In the genomic region with DNA sequence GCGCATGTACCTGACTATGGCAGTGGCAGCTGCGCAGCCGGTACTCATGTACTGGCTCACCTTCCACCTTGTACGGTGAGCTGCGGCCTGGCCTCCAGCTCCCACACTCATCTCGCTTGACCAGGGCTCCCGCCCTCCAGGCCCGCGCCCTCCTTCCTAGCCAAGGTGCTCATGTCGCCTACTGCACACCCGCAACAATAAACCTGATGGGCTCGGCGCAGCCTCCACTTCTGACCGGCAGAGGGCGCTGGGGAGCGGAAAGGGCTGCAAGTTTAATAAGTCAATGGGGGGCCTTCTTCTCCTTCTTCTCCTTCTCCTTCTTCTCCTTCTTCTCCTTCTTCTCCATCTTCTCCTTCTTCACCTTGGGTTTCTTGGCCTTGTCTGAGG, we compare ENCODE assay signal across 8 mouse cellular contexts. TPM values are rescaled to one million over a fixed set of nuclear protein-coding genes. Genes with fewer than 3 reads are reported as not detected.
DNase-seq lines count a peak whose midpoint lies in the region; ATAC-seq and TF ChIP-seq lines count a peak whose summit lies in the region.

No protein-coding gene starts in this region.

- peaks cover 27% of the 10 kb centered on the region for H3K36me3 ChIP-seq in embryonic facial prominence, embryonic 12.5 days
- H3K36me3 ChIP-seq in heart, embryonic 10.5 days = peaks cover 34% of the 10 kb centered on the region
- peaks cover 19% of the 10 kb centered on the region; the same call in 1 of the 2 replicates for H3K36me3 ChIP-seq in kidney, embryonic 14.5 days (ENCODE audit: control insufficient read depth, insufficient read depth, low read length)
- H3K36me3 ChIP-seq in liver, embryonic 14.5 days (replicated peaks; ENCODE audit: control insufficient read depth, insufficient read depth, low read depth) = no peaks in the 10 kb centered on the region
- H3K36me3 ChIP-seq in neural tube, embryonic 11.5 days (ENCODE audit: control insufficient read depth, insufficient read depth, low read length) = peaks cover 3% of the 10 kb centered on the region
- 0 out of 2 replicates have a peak, but pooled peaks cover 2% of the 10 kb centered on the region for H3K36me3 ChIP-seq in stomach, postnatal 0 days (ENCODE audit: control insufficient read depth, insufficient read depth, low read length)

- no peak overlapping the region for H3K27ac ChIP-seq in embryonic facial prominence, embryonic 12.5 days
- H3K27ac ChIP-seq in heart, embryonic 10.5 days = peak overlapping the region; percentile 81
- no peak overlapping the region for H3K27ac ChIP-seq in kidney, embryonic 14.5 days (ENCODE audit: low read depth, low read length)
- no peak overlapping the region for H3K27ac ChIP-seq in liver, embryonic 14.5 days
- no peak overlapping the region for H3K27ac ChIP-seq in neural tube, embryonic 11.5 days (ENCODE audit: low read depth, low read length)
- peak overlapping the region; percentile 90 for H3K27ac ChIP-seq in stomach, postnatal 0 days (replicated peaks)

- DNase-seq in 3T3-L1 (ENCODE audit: low read depth, low spot score) = peak; percentile 50
- DNase-seq in adrenal gland, postnatal 14 days = peak; percentile 89
- peak; percentile 84 for DNase-seq in heart, embryonic 10.5 days (ENCODE audit: low spot score)
- peak; percentile 40 to 50 (median 41) for DNase-seq in liver, embryonic 14.5 days (ENCODE audit: low read depth in 3 of 3, low spot score in 3 of 3)
- peak; percentile 83 for DNase-seq in neural tube, embryonic 11.5 days (ENCODE audit: low spot score)
- peak; percentile 91 for DNase-seq in stomach, postnatal 0 days (ENCODE audit: low spot score)

- H3K9me3 ChIP-seq in embryonic facial prominence, embryonic 12.5 days = no peaks in the 10 kb centered on the region
- H3K9me3 ChIP-seq in heart, embryonic 10.5 days = no peaks in the 10 kb centered on the region
- no peaks in the 10 kb centered on the region for H3K9me3 ChIP-seq in kidney, embryonic 14.5 days (ENCODE audit: control insufficient read depth, low read length)
- no peaks in the 10 kb centered on the region for H3K9me3 ChIP-seq in liver, embryonic 14.5 days (ENCODE audit: control insufficient read depth, low read length)
- no peaks in the 10 kb centered on the region for H3K9me3 ChIP-seq in neural tube, embryonic 11.5 days (ENCODE audit: control insufficient read depth, low read length)
- no peaks in the 10 kb centered on the region for H3K9me3 ChIP-seq in stomach, postnatal 0 days (ENCODE audit: control insufficient read depth, low read length)

- no peak for ATAC-seq in embryonic facial prominence, embryonic 12.5 days (ENCODE audit: insufficient number of reproducible peaks, insufficient read depth, low FRiP score, low TSS enrichment)
- ATAC-seq in kidney, embryonic 14.5 days (ENCODE audit: low FRiP score, low TSS enrichment) = no peak
- ATAC-seq in liver, embryonic 14.5 days (ENCODE audit: insufficient read depth) = 0 out of 2 replicates have a peak, but pooled peaks have one; percentile 26
- no peak for ATAC-seq in neural tube, embryonic 11.5 days (ENCODE audit: insufficient read depth, low FRiP score, low TSS enrichment)
- ATAC-seq in stomach, postnatal 0 days (ENCODE audit: low FRiP score, low TSS enrichment) = no peak; the same call in 1 of the 2 replicates

- no peak overlapping the region; the same call in 1 of the 2 replicates for H3K4me3 ChIP-seq in embryonic facial prominence, embryonic 12.5 days
- H3K4me3 ChIP-seq in heart, embryonic 10.5 days = peak overlapping the region; percentile 57
- peak overlapping the region; percentile 28 for H3K4me3 ChIP-seq in kidney, embryonic 14.5 days (ENCODE audit: low read length)
- peak overlapping the region; percentile 14 to 42 for H3K4me3 ChIP-seq in liver, embryonic 14.5 days (ENCODE audit: insufficient read depth in 1 of 2, low read depth in 2 of 2, low read length in 2 of 2)
- H3K4me3 ChIP-seq in neural tube, embryonic 11.5 days (ENCODE audit: low read depth, low read length) = peak overlapping the region; percentile 20
- peak overlapping the region; percentile 48 for H3K4me3 ChIP-seq in stomach, postnatal 0 days (ENCODE audit: low read depth, low read length)

- H3K27me3 ChIP-seq in embryonic facial prominence, embryonic 12.5 days = peaks cover 13% of the 10 kb centered on the region
- H3K27me3 ChIP-seq in heart, embryonic 10.5 days (ENCODE audit: insufficient read depth, poor library complexity, severe bottlenecking) = no peaks in the 10 kb centered on the region
- H3K27me3 ChIP-seq in kidney, embryonic 14.5 days (ENCODE audit: control insufficient read depth, insufficient read depth, low read length) = peaks cover 5% of the 10 kb centered on the region; the same call in 1 of the 2 replicates
- no peaks in the 10 kb centered on the region for H3K27me3 ChIP-seq in liver, embryonic 14.5 days (ENCODE audit: control insufficient read depth, insufficient read depth, low read length)
- peaks cover 6% of the 10 kb centered on the region; the same call in 1 of the 2 replicates for H3K27me3 ChIP-seq in neural tube, embryonic 11.5 days (ENCODE audit: control insufficient read depth, insufficient read depth, low read length)
- H3K27me3 ChIP-seq in stomach, postnatal 0 days (ENCODE audit: control insufficient read depth, insufficient read depth, low read length) = no peaks in the 10 kb centered on the region

- TF ChIP-seq EP300 in liver, embryonic 14.5 days (IDR thresholded peaks at IDR 0.05; ENCODE audit: low read depth) = no peak
- TF ChIP-seq EP300 in stomach, postnatal 0 days (optimal IDR thresholded peaks at IDR 0.05) = no peak

- no peak overlapping the region for H3K9ac ChIP-seq in embryonic facial prominence, embryonic 12.5 days
- peak overlapping the region; percentile 48; the same call in 1 of the 2 replicates for H3K9ac ChIP-seq in kidney, embryonic 14.5 days (ENCODE audit: low read depth, low read length)
- H3K9ac ChIP-seq in liver, embryonic 14.5 days (replicated peaks) = no peak overlapping the region
- no peak overlapping the region; the same call in 1 of the 2 replicates for H3K9ac ChIP-seq in neural tube, embryonic 11.5 days (ENCODE audit: low read length)
- H3K9ac ChIP-seq in stomach, postnatal 0 days (ENCODE audit: low read length) = peak overlapping the region; percentile 70

- peaks cover 12% of the 10 kb centered on the region for H3K4me1 ChIP-seq in embryonic facial prominence, embryonic 12.5 days
- H3K4me1 ChIP-seq in heart, embryonic 10.5 days = peaks cover 22% of the 10 kb centered on the region
- H3K4me1 ChIP-seq in kidney, embryonic 14.5 days (ENCODE audit: control insufficient read depth, insufficient read depth, low read length) = peaks cover 16% of the 10 kb centered on the region
- no peaks in the 10 kb centered on the region for H3K4me1 ChIP-seq in liver, embryonic 14.5 days (replicated peaks; ENCODE audit: control insufficient read depth in 2 of 2, insufficient read depth in 2 of 2, low read length in 1 of 2)
- H3K4me1 ChIP-seq in neural tube, embryonic 11.5 days (ENCODE audit: control insufficient read depth, insufficient read depth, low read length) = no peaks in the 10 kb centered on the region
- no peaks in the 10 kb centered on the region for H3K4me1 ChIP-seq in stomach, postnatal 0 days (replicated peaks; ENCODE audit: control insufficient read depth, insufficient read depth)

- WGBS in embryonic facial prominence, embryonic 12.5 days = 27% methylated on average over 16 of the region's 16 CpGs
- 18% methylated on average over 16 of the region's 16 CpGs for WGBS in heart, embryonic 10.5 days
- WGBS in kidney, embryonic 14.5 days = 26% methylated on average over 16 of the region's 16 CpGs
- WGBS in liver, embryonic 14.5 days (ENCODE audit: insufficient replicate concordance) = 24% methylated on average over 16 of the region's 16 CpGs
- 23% methylated on average over 16 of the region's 16 CpGs for WGBS in neural tube, embryonic 11.5 days
- WGBS in stomach, postnatal 0 days = 31% methylated on average over 16 of the region's 16 CpGs

- TF ChIP-seq CTCF in liver, embryonic 14.5 days (IDR thresholded peaks at IDR 0.05; ENCODE audit: low read depth) = peak; percentile 98
- peak; percentile 96 for TF ChIP-seq CTCF in stomach, postnatal 0 days (IDR thresholded peaks at IDR 0.05; ENCODE audit: low read depth)

- H3K4me2 ChIP-seq in embryonic facial prominence, embryonic 12.5 days (replicated peaks) = peak overlapping the region; percentile 45
- peak overlapping the region; percentile 59 for H3K4me2 ChIP-seq in kidney, embryonic 14.5 days (replicated peaks; ENCODE audit: low read depth, low read length)
- H3K4me2 ChIP-seq in liver, embryonic 14.5 days (ENCODE audit: low read depth) = peak overlapping the region; percentile 70
- peak overlapping the region; percentile 43 for H3K4me2 ChIP-seq in neural tube, embryonic 11.5 days (ENCODE audit: low read depth)
- H3K4me2 ChIP-seq in stomach, postnatal 0 days (replicated peaks; ENCODE audit: low read depth) = peak overlapping the region; percentile 46

RNA-seq across cellular contexts. Expression of gene 2200002D01Rik, which starts 1.0 kb away (rescaled TPM):
- 2.4 and 2.7 TPM in 2 replicates for total RNA-seq in adrenal gland, postnatal 14 days (2021)
- polyA plus RNA-seq in embryonic facial prominence, embryonic 12.5 days (2016; fragmentation: Nextera tagmentation; extraction: Ambion mirVana) = 1.9 and 2.6 TPM in 2 replicates
- polyA plus RNA-seq in heart, embryonic 10.5 days (2016; fragmentation: Nextera tagmentation; extraction: Ambion mirVana) = 8.2 and 9.7 TPM in 2 replicates
- polyA plus RNA-seq in kidney, embryonic 14.5 days (2014; fragmentation: Nextera tagmentation; extraction: Ambion mirVana) = 5.2 and 8.3 TPM in 2 replicates
- 0.39 and 1.3 TPM in 2 replicates for polyA plus RNA-seq in liver, embryonic 14.5 days (2012; rRNA removed)
- 2.6 and 4.8 TPM in 2 replicates for polyA plus RNA-seq in liver, embryonic 14.5 days (2014; fragmentation: Nextera tagmentation; extraction: Ambion mirVana)
- 1.2 and 1.6 TPM in 2 replicates for polyA plus RNA-seq in neural tube, embryonic 11.5 days (2014; fragmentation: Nextera tagmentation; extraction: Ambion mirVana)
- polyA plus RNA-seq in stomach, postnatal 0 days (2015; fragmentation: Nextera tagmentation; extraction: Ambion mirVana) = 192 and 201 TPM in 2 replicates

RNA-seq across cellular contexts. Expression of gene Yif1b, which starts 9.2 kb away (rescaled TPM):
- total RNA-seq in adrenal gland, postnatal 14 days (2021) = 77.1 and 81.0 TPM in 2 replicates
- 100 and 104 TPM in 2 replicates for polyA plus RNA-seq in embryonic facial prominence, embryonic 12.5 days (2016; fragmentation: Nextera tagmentation; extraction: Ambion mirVana)
- 126 and 131 TPM in 2 replicates for polyA plus RNA-seq in heart, embryonic 10.5 days (2016; fragmentation: Nextera tagmentation; extraction: Ambion mirVana)
- polyA plus RNA-seq in kidney, embryonic 14.5 days (2014; fragmentation: Nextera tagmentation; extraction: Ambion mirVana) = 120 and 132 TPM in 2 replicates
- polyA plus RNA-seq in liver, embryonic 14.5 days (2012; rRNA removed) = 24.4 and 29.4 TPM in 2 replicates
- polyA plus RNA-seq in liver, embryonic 14.5 days (2014; fragmentation: Nextera tagmentation; extraction: Ambion mirVana) = 41.6 and 44.5 TPM in 2 replicates
- polyA plus RNA-seq in neural tube, embryonic 11.5 days (2014; fragmentation: Nextera tagmentation; extraction: Ambion mirVana) = 87.3 and 94.1 TPM in 2 replicates
- 62.8 and 74.1 TPM in 2 replicates for polyA plus RNA-seq in stomach, postnatal 0 days (2015; fragmentation: Nextera tagmentation; extraction: Ambion mirVana)

RNA-seq across cellular contexts. Expression of gene Kcnk6, which starts 15.0 kb away (rescaled TPM):
- total RNA-seq in adrenal gland, postnatal 14 days (2021) = 3.0 and 4.1 TPM in 2 replicates
- 1.2 and 1.4 TPM in 2 replicates for polyA plus RNA-seq in embryonic facial prominence, embryonic 12.5 days (2016; fragmentation: Nextera tagmentation; extraction: Ambion mirVana)
- 1.7 and 2.4 TPM in 2 replicates for polyA plus RNA-seq in heart, embryonic 10.5 days (2016; fragmentation: Nextera tagmentation; extraction: Ambion mirVana)
- 0.62 and 1.0 TPM in 2 replicates for polyA plus RNA-seq in kidney, embryonic 14.5 days (2014; fragmentation: Nextera tagmentation; extraction: Ambion mirVana)
- polyA plus RNA-seq in liver, embryonic 14.5 days (2012; rRNA removed) = 2.4 TPM in 2 replicates
- 0.55 and 0.82 TPM in 2 replicates for polyA plus RNA-seq in liver, embryonic 14.5 days (2014; fragmentation: Nextera tagmentation; extraction: Ambion mirVana)
- polyA plus RNA-seq in neural tube, embryonic 11.5 days (2014; fragmentation: Nextera tagmentation; extraction: Ambion mirVana) = 0.41 and 1.2 TPM in 2 replicates
- 2.4 and 3.0 TPM in 2 replicates for polyA plus RNA-seq in stomach, postnatal 0 days (2015; fragmentation: Nextera tagmentation; extraction: Ambion mirVana)

RNA-seq across cellular contexts. Expression of gene Catsperg1, which starts 33.5 kb away (rescaled TPM):
- total RNA-seq in adrenal gland, postnatal 14 days (2021) = 0.63 and 0.79 TPM in 2 replicates
- polyA plus RNA-seq in embryonic facial prominence, embryonic 12.5 days (2016; fragmentation: Nextera tagmentation; extraction: Ambion mirVana) = 0.37 and 0.60 TPM in 2 replicates
- polyA plus RNA-seq in heart, embryonic 10.5 days (2016; fragmentation: Nextera tagmentation; extraction: Ambion mirVana) = 0.14 and 0.59 TPM in 2 replicates
- polyA plus RNA-seq in kidney, embryonic 14.5 days (2014; fragmentation: Nextera tagmentation; extraction: Ambion mirVana) = 0.61 and 0.97 TPM in 2 replicates
- 0.32 and 0.45 TPM in 2 replicates for polyA plus RNA-seq in liver, embryonic 14.5 days (2012; rRNA removed)
- 0.11 TPM in 1 of 2 replicates, not detected in the other for polyA plus RNA-seq in liver, embryonic 14.5 days (2014; fragmentation: Nextera tagmentation; extraction: Ambion mirVana)
- polyA plus RNA-seq in neural tube, embryonic 11.5 days (2014; fragmentation: Nextera tagmentation; extraction: Ambion mirVana) = 0.56 and 1.0 TPM in 2 replicates
- polyA plus RNA-seq in stomach, postnatal 0 days (2015; fragmentation: Nextera tagmentation; extraction: Ambion mirVana) = 0.29 and 0.65 TPM in 2 replicates

RNA-seq across cellular contexts. Expression of gene Spint2, which starts 34.4 kb away (rescaled TPM):
- 29.0 and 31.5 TPM in 2 replicates for total RNA-seq in adrenal gland, postnatal 14 days (2021)
- 94.0 and 104 TPM in 2 replicates for polyA plus RNA-seq in embryonic facial prominence, embryonic 12.5 days (2016; fragmentation: Nextera tagmentation; extraction: Ambion mirVana)
- polyA plus RNA-seq in heart, embryonic 10.5 days (2016; fragmentation: Nextera tagmentation; extraction: Ambion mirVana) = 32.4 and 63.4 TPM in 2 replicates
- 198 and 239 TPM in 2 replicates for polyA plus RNA-seq in kidney, embryonic 14.5 days (2014; fragmentation: Nextera tagmentation; extraction: Ambion mirVana)
- 14.6 and 15.6 TPM in 2 replicates for polyA plus RNA-seq in liver, embryonic 14.5 days (2012; rRNA removed)
- 22.3 and 23.6 TPM in 2 replicates for polyA plus RNA-seq in liver, embryonic 14.5 days (2014; fragmentation: Nextera tagmentation; extraction: Ambion mirVana)
- 27.0 and 28.1 TPM in 2 replicates for polyA plus RNA-seq in neural tube, embryonic 11.5 days (2014; fragmentation: Nextera tagmentation; extraction: Ambion mirVana)
- polyA plus RNA-seq in stomach, postnatal 0 days (2015; fragmentation: Nextera tagmentation; extraction: Ambion mirVana) = 638 and 692 TPM in 2 replicates

Comparison
In these comparisons a context has a peak if more than half of its experiments do, and no peak if none do; other contexts are left out.
1. DNase-seq: peak in every context shown above with its lines; median percentile 91 in stomach, postnatal 0 days; 89 in adrenal gland, postnatal 14 days; 84 in heart, embryonic 10.5 days; 83 in neural tube, embryonic 11.5 days; 50 in 3T3-L1; 41 in liver, embryonic 14.5 days.
2. H3K27ac ChIP-seq: peak in heart, embryonic 10.5 days (single experiment) and stomach, postnatal 0 days (single experiment); none in embryonic facial prominence, embryonic 12.5 days (single experiment), kidney, embryonic 14.5 days (single experiment), liver, embryonic 14.5 days (single experiment) and neural tube, embryonic 11.5 days (single experiment).
3. H3K9ac ChIP-seq: peak in kidney, embryonic 14.5 days (single experiment) and stomach, postnatal 0 days (single experiment); none in embryonic facial prominence, embryonic 12.5 days (single experiment), liver, embryonic 14.5 days (single experiment) and neural tube, embryonic 11.5 days (single experiment).
4. RNA of gene 2200002D01Rik, which starts 1.0 kb away (polyA plus RNA-seq): 192 to 201 TPM in stomach, postnatal 0 days; 8.2 to 9.7 TPM in heart, embryonic 10.5 days, 5.2 to 8.3 TPM in kidney, embryonic 14.5 days, 0.39 to 4.8 TPM in liver, embryonic 14.5 days, 1.9 to 2.6 TPM in embryonic facial prominence, embryonic 12.5 days and 1.2 to 1.6 TPM in neural tube, embryonic 11.5 days; every median in the first group is over 10 times any median in the second.
5. Peak in every context shown above with its lines, with median percentiles within 50 percentile points of each other: H3K4me2 ChIP-seq.